Mouse (Mus musculus) lung, embryonic 14.5 days (tissue): ENCODE results near the gene Zzef1. TPM values are rescaled to one million over a fixed set of nuclear protein-coding genes. Genes with fewer than 3 reads are reported as not detected.
A peak's percentile ranks its signal among the peaks of the same experiment; 100 is the strongest.

Experiments
- ATAC-seq: fragments of 200-750 bp; cut with Nextera tagmentation; 2 replicates; pipeline ENCODE4 v1.8.0; 2017; ENCODE audit warnings: mild to moderate bottlenecking, moderate TSS enrichment, moderate library complexity; ENCODE audit not compliant: insufficient read depth
- DNase-seq: peaks from one replicate; pipeline ENCODE4 v3.0.0-alpha.2; 2015
- H3K27ac ChIP-seq: fragments of 300-500 bp; sonication (generic); 2 replicates; pipeline ENCODE4 v1.5.1; 2014; ENCODE audit warnings: low read depth, mild to moderate bottlenecking, moderate library complexity
- H3K27me3 ChIP-seq: fragments of 300-500 bp; sonication (generic); 2 replicates; pipeline ENCODE4 v1.6.1; 2014; ENCODE audit warnings: low read length, control low read depth; ENCODE audit not compliant: insufficient read depth
- H3K36me3 ChIP-seq: fragments of 300-500 bp; sonication (generic); 2 replicates; pipeline ENCODE4 v1.6.1; 2014; ENCODE audit warnings: control low read depth; ENCODE audit not compliant: insufficient read depth
- H3K4me1 ChIP-seq: fragments of 300-500 bp; sonication (generic); 2 replicates; pipeline ENCODE4 v1.6.1; 2014; ENCODE audit warnings: antibody characterized with exemption, control low read depth; ENCODE audit not compliant: insufficient read depth
- H3K4me2 ChIP-seq: fragments of 300-500 bp; sonication (generic); 2 replicates; pipeline ENCODE4 v1.6.1; 2014; ENCODE audit warnings: mild to moderate bottlenecking
- H3K4me3 ChIP-seq: fragments of 300-500 bp; sonication (generic); 2 replicates; pipeline ENCODE4 v1.5.1; 2014; ENCODE audit warnings: low read depth, low read length
- H3K9ac ChIP-seq: fragments of 300-500 bp; sonication (generic); 2 replicates; pipeline ENCODE4 v1.6.1; 2014
- H3K9me3 ChIP-seq: fragments of 300-500 bp; sonication (generic); 2 replicates; pipeline ENCODE4 v1.6.1; 2016; ENCODE audit warnings: low read depth, low read length, control low read depth
- CTCF ChIP-seq: IDR thresholded peaks from 2 replicates; pipeline ENCODE4 v1.5.1; 2016; ENCODE audit warnings: antibody characterized with exemption, low read depth
- WGBS: fragments of 180-500 bp; shearing (Covaris S2); extraction: QIAGEN DNeasy Blood & Tissue Kit; methylation state at CpG from one replicate; pipeline ENCODE4 v1.1.7; 2014; 5-methylcytosine and 5-hydroxymethylcytosine counted together
- polyA plus RNA-seq: library from polyadenylated mRNA; unstranded; fragments of >200 nt; fragmentation: Nextera tagmentation; extraction: Ambion mirVana; gene quantifications from 2 replicates; pipeline ENCODE4 v1.2.1, GENCODE M21; 2014

The Zzef1 gene
- polyA plus RNA-seq, 1 experiment from 2014 or later = 12.2 TPM

DNA sequence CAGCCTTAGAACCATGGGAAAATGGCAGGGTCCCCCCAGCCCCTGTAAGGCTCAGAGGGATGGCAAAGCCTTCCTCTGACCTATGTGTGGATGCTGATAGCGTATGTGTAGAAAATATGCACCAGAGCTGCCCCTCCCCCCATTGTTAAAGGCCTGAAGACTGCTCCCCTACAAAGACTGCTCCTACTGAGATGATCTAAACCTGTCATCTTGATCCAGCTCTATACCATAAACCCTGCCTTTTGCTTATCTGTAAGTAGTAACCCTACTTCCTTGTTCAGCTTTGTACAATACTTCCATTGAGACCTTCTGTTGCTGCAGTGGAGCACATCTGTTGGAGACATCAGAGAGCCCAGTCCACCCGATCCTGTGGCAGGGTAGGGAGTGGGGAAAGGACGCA lies 9.2 kb downstream of the Zzef1 start:
- Histone ChIP-seq H3K9me3 (no peaks in the 10 kb centered on the region), H3K4me2 (no peak overlapping the region), H3K4me1 (no peaks in the 10 kb centered on the region), H3K27me3 (no peaks in the 10 kb centered on the region), H3K27ac (no peak overlapping the region), H3K4me3 (no peak overlapping the region), H3K36me3 (no peaks in the 10 kb centered on the region), H3K9ac (no peak overlapping the region)
- TF ChIP-seq CTCF = no peak
- DNase-seq (no peak), ATAC-seq (no peak)
- WGBS = 90% methylated on average over 3 of the region's 3 CpGs

DNA sequence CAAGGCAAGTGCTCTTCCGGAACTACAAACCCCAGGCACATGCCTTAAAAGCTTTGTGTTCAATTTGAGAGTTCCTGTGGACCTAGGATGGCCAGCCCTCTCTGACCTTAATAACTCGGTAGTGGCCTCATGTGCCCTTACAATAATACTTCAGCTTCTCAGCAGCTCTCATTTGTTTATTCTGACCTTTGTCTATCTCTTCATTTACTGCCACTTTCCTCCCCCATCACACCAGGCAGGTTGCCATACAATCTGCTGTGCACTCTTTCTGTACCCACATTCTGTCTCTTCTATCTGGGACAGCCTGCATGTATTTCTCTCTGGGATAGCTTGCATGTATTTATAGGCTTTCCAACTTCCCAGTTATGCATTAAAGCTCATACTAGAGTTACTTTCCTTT lies 10.5 kb downstream of the Zzef1 start:
- H3K27ac ChIP-seq = no peak overlapping the region
- no peak for ATAC-seq
- no peak for TF ChIP-seq CTCF
- H3K9me3 ChIP-seq = no peaks in the 10 kb centered on the region
- no peak overlapping the region for H3K4me2 ChIP-seq
- DNase-seq = no peak
- H3K4me1 ChIP-seq = no peaks in the 10 kb centered on the region
- 61% methylated on average over 2 of the region's 2 CpGs for WGBS
- no peak overlapping the region for H3K9ac ChIP-seq
- H3K36me3 ChIP-seq = no peaks in the 10 kb centered on the region
- no peaks in the 10 kb centered on the region for H3K27me3 ChIP-seq
- H3K4me3 ChIP-seq = no peak overlapping the region

DNA sequence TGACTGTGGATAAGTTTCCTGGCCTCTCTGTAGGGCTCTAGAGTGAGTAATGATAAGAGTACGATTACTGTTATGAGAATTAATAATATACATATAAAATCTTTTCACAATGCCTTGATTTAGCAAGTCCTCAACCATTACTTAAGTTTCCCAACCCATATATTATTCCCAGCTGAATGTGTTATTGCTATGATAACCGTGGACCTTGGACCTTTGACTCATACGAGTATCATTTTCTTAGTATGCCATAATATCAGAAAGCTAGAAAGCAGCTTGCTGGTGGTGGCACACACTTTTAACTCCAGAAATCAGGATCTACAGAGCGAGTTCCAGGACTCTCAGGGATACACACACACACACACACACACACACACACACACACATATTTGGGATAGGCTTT lies 12.0 kb downstream of the Zzef1 start:
- H3K4me1 ChIP-seq = no peaks in the 10 kb centered on the region
- DNase-seq (no peak), ATAC-seq (no peak)
- H3K27me3 ChIP-seq = no peaks in the 10 kb centered on the region
- no peaks in the 10 kb centered on the region for H3K9me3 ChIP-seq
- WGBS = 49% methylated on average over 4 of the region's 4 CpGs
- no peaks in the 10 kb centered on the region for H3K36me3 ChIP-seq
- H3K4me2 ChIP-seq = no peak overlapping the region
- H3K9ac ChIP-seq = no peak overlapping the region
- H3K4me3 ChIP-seq = no peak overlapping the region
- no peak for TF ChIP-seq CTCF
- H3K27ac ChIP-seq = no peak overlapping the region

DNA sequence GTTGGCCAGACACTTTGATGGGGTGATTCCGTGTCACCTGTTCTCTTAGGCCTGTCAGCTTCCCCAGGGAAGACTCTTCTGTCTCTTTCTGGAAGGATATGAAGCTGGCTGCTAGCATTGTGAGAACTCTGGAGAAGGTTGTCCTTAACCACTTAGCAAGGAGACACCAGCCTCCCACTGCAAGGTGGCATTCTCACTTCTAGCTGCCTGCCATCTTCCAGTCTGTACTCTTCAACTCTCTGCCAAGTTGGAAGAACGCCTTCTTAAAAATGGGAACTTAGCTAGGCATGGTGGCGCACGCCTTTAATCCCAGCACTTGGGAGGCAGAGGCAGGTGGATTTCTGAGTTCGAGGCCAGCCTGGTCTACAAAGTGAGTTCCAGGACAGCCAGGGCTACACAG lies 17.7 kb downstream of the Zzef1 start:
- 96% methylated on average over 5 of the region's 5 CpGs for WGBS
- TF ChIP-seq CTCF = no peak

DNA sequence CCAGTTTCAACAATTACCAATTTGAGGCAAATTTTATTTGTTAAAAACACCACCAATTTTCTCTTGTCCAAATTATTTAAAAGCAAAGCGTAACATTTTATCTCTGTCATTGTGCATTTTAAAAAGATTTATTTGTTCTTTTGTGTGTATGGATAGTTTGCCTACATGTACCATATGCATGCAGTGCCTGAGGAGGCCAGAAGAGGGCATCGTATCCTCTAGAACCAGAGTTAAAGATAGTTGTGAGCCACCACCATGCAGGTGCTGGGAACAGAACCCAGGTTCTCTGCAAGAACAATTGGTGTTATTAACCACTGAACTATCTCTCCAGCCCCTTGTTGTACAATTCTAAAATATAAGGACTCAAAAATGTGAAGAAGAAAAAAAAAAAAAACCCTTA lies 18.2 kb downstream of the Zzef1 start:
- no peaks in the 10 kb centered on the region for H3K4me1 ChIP-seq
- no peak overlapping the region for H3K4me2 ChIP-seq
- no peaks in the 10 kb centered on the region for H3K27me3 ChIP-seq
- TF ChIP-seq CTCF = peak; percentile 29; the same call in 1 of the 2 replicates
- H3K36me3 ChIP-seq = peaks cover 7% of the 10 kb centered on the region; the same call in 1 of the 2 replicates
- H3K27ac ChIP-seq = no peak overlapping the region
- no peak overlapping the region for H3K4me3 ChIP-seq
- no peak overlapping the region for H3K9ac ChIP-seq
- H3K9me3 ChIP-seq = no peaks in the 10 kb centered on the region
- no peak for ATAC-seq
- 78% methylated on average over 2 of the region's 2 CpGs for WGBS
- no peak for DNase-seq

More for the DNA sequence above, 17.7 kb downstream of the Zzef1 start:
- ATAC-seq (no peak), DNase-seq (no peak)
- Histone ChIP-seq H3K27ac (no peak overlapping the region), H3K27me3 (no peaks in the 10 kb centered on the region), H3K9ac (no peak overlapping the region), H3K4me3 (no peak overlapping the region), H3K4me1 (no peaks in the 10 kb centered on the region), H3K9me3 (no peaks in the 10 kb centered on the region), H3K4me2 (no peak overlapping the region), H3K36me3 (peaks cover 3% of the 10 kb centered on the region; the same call in 1 of the 2 replicates)

DNA sequence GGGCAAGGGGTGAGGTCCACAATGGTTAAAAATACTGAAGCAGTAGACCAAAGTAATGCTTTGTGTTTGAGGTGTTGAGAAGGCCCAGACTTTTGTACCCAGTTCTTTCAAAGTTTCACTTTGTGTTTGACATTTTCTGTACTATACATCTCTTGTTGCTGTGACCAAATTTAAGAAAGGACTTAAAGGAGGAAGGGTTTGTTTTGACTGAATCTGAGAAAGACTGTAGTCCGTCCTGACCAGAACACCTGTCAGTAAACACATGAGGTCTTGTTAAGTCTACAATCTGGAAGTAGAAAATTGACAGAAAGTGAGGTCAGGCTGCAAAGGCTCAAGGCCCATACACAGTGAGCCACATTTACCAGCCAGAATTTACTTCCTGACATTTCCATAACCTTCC lies 20.8 kb downstream of the Zzef1 start:
- ATAC-seq (no peak), DNase-seq (no peak)
- TF ChIP-seq CTCF = no peak
- no peak overlapping the region for H3K27ac ChIP-seq
- no peaks in the 10 kb centered on the region for H3K27me3 ChIP-seq
- no peak overlapping the region for H3K9ac ChIP-seq
- WGBS = 58% methylated on average over 1 of the region's 1 CpGs
- H3K4me3 ChIP-seq = no peak overlapping the region
- H3K36me3 ChIP-seq = peaks cover 23% of the 10 kb centered on the region
- H3K9me3 ChIP-seq = no peaks in the 10 kb centered on the region
- H3K4me1 ChIP-seq = no peaks in the 10 kb centered on the region
- H3K4me2 ChIP-seq = no peak overlapping the region

DNA sequence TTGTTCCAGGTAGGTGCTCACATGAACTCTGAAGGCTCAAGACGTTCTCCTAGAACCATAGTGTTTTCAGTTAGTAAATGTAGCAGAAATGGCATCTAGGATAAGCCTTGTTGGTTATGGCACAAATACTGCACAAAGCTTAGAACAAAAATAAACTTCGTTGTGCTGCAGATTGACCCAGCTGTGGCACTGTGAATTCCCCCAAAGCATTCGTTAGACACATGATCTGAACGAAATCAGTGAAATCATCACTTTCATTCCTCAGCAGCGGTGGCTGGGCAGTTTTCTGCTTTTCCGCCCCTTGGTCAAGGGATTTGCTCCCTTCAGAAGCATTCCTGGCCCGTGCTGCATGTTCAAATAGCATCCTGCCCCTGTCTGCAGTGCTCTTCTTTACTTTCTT lies 22.0 kb downstream of the Zzef1 start:
- no peaks in the 10 kb centered on the region for H3K4me1 ChIP-seq
- H3K36me3 ChIP-seq = peaks cover 33% of the 10 kb centered on the region
- H3K4me2 ChIP-seq = no peak overlapping the region
- H3K27me3 ChIP-seq = no peaks in the 10 kb centered on the region
- ATAC-seq (no peak), DNase-seq (no peak)
- no peak overlapping the region for H3K4me3 ChIP-seq
- TF ChIP-seq CTCF = no peak
- no peak overlapping the region for H3K27ac ChIP-seq
- H3K9ac ChIP-seq = no peak overlapping the region
- WGBS = 86% methylated on average over 7 of the region's 7 CpGs
- no peaks in the 10 kb centered on the region for H3K9me3 ChIP-seq

DNA sequence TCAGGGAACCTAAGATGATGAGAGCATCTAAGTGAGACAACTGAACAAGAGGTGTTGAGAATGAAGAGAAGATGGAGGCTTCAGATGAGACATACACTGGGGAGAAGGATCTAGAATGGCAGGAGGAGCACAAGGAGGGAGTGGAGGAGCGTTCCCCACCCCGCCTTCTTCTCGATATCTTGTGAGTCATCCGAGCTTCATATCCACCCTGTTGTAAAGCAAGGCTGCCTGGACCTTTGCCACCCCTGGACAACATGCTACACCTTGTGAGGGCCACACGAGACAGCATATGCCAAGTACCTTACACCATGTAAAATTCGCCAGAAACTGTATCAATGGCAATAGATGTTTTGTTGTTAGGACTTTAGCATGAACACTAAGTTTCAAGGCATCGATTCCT lies 25.0 kb downstream of the Zzef1 start:
- peaks cover 54% of the 10 kb centered on the region for H3K36me3 ChIP-seq
- no peaks in the 10 kb centered on the region for H3K4me1 ChIP-seq
- H3K27ac ChIP-seq = no peak overlapping the region
- H3K27me3 ChIP-seq = no peaks in the 10 kb centered on the region
- no peaks in the 10 kb centered on the region for H3K9me3 ChIP-seq
- no peak overlapping the region for H3K9ac ChIP-seq
- H3K4me3 ChIP-seq = no peak overlapping the region
- no peak for TF ChIP-seq CTCF
- no peak for DNase-seq
- no peak for ATAC-seq
- H3K4me2 ChIP-seq = no peak overlapping the region
- 90% methylated on average over 7 of the region's 7 CpGs for WGBS
